Mouse (Mus musculus) stomach, postnatal 0 days (tissue): Measurements from ENCODE around the gene Zbtb16. TPM values are rescaled to one million over a fixed set of nuclear protein-coding genes. Genes with fewer than 3 reads are reported as not detected.

ENCODE experiments used
- ATAC-seq: fragments of 200-750 bp; cut with Nextera tagmentation; 2 replicates; pipeline ENCODE4 v1.8.0; 2017; ENCODE audit not compliant: low FRiP score, low TSS enrichment
- DNase-seq: peaks from one replicate; pipeline ENCODE4 v3.0.0-alpha.2; 2016; ENCODE audit warnings: low spot score
- H3K27ac ChIP-seq: fragments of 300-500 bp; sonication (generic); replicated peaks from 2 replicates; pipeline ENCODE4 v1.5.1; 2014; ENCODE audit warnings: mild to moderate bottlenecking, control low read depth
- H3K27me3 ChIP-seq: fragments of 300-500 bp; sonication (generic); 2 replicates; pipeline ENCODE4 v1.6.1; 2014; ENCODE audit warnings: low read length; ENCODE audit not compliant: control insufficient read depth, insufficient read depth
- H3K36me3 ChIP-seq: fragments of 300-500 bp; sonication (generic); 2 replicates; pipeline ENCODE4 v1.6.1; 2014; ENCODE audit warnings: low read length, mixed read lengths; ENCODE audit not compliant: control insufficient read depth, insufficient read depth
- H3K4me1 ChIP-seq: fragments of 300-500 bp; sonication (generic); replicated peaks from 2 replicates; pipeline ENCODE4 v1.6.1; 2014; ENCODE audit warnings: antibody characterized with exemption; ENCODE audit not compliant: control insufficient read depth, insufficient read depth
- H3K4me2 ChIP-seq: fragments of 300-500 bp; sonication (generic); replicated peaks from 2 replicates; pipeline ENCODE4 v1.6.1; 2014; ENCODE audit warnings: low read depth, mild to moderate bottlenecking, control low read depth, moderate library complexity
- H3K4me3 ChIP-seq: fragments of 300-500 bp; sonication (generic); 2 replicates; pipeline ENCODE4 v1.5.1; 2014; ENCODE audit warnings: low read depth, low read length, control low read depth
- H3K9ac ChIP-seq: fragments of 300-500 bp; sonication (generic); 2 replicates; pipeline ENCODE4 v1.6.1; 2014; ENCODE audit warnings: mild to moderate bottlenecking, low read length, control low read depth, mixed read lengths
- H3K9me3 ChIP-seq: fragments of 300-500 bp; sonication (generic); 2 replicates; pipeline ENCODE4 v1.6.1; 2016; ENCODE audit warnings: low read length; ENCODE audit not compliant: control insufficient read depth
- CTCF ChIP-seq: IDR thresholded peaks from 2 replicates; pipeline ENCODE4 v1.5.1; 2016; ENCODE audit warnings: antibody characterized with exemption, low read depth, mild to moderate bottlenecking, moderate library complexity
- EP300 ChIP-seq: optimal IDR thresholded peaks from 2 replicates; pipeline ENCODE3; 2016; ENCODE audit warnings: antibody characterized with exemption
- WGBS: fragments of 180-500 bp; shearing (Covaris S2); extraction: QIAGEN DNeasy Blood & Tissue Kit; methylation state at CpG from one replicate; pipeline ENCODE4 v1.1.7; 2014; 5-methylcytosine and 5-hydroxymethylcytosine counted together
- polyA plus RNA-seq: library from polyadenylated mRNA; unstranded; fragments of >200 nt; fragmentation: Nextera tagmentation; extraction: Ambion mirVana; gene quantifications from 2 replicates; pipeline ENCODE4 v1.2.1, GENCODE M21; 2015

Gene Zbtb16
- polyA plus RNA-seq, 1 experiment from 2014 or later, result 1.7 TPM

GRCm38 (mm10) chr9:48759098-48759497, 76.9 kb downstream of the Zbtb16 start:
- Histone ChIP-seq H3K9ac (no peak overlapping the region), H3K4me3 (no peak overlapping the region), H3K4me2 (no peak overlapping the region), H3K27ac (no peak overlapping the region), H3K9me3 (no peaks in the 10 kb centered on the region), H3K36me3 (no peaks in the 10 kb centered on the region), H3K27me3 (no peaks in the 10 kb centered on the region), H3K4me1 (peaks cover 6% of the 10 kb centered on the region)
- WGBS, result 89% methylated on average over 4 of the region's 4 CpGs
- no peak for DNase-seq
- TF ChIP-seq EP300 (no peak), CTCF (no peak)
- no peak for ATAC-seq

DNA sequence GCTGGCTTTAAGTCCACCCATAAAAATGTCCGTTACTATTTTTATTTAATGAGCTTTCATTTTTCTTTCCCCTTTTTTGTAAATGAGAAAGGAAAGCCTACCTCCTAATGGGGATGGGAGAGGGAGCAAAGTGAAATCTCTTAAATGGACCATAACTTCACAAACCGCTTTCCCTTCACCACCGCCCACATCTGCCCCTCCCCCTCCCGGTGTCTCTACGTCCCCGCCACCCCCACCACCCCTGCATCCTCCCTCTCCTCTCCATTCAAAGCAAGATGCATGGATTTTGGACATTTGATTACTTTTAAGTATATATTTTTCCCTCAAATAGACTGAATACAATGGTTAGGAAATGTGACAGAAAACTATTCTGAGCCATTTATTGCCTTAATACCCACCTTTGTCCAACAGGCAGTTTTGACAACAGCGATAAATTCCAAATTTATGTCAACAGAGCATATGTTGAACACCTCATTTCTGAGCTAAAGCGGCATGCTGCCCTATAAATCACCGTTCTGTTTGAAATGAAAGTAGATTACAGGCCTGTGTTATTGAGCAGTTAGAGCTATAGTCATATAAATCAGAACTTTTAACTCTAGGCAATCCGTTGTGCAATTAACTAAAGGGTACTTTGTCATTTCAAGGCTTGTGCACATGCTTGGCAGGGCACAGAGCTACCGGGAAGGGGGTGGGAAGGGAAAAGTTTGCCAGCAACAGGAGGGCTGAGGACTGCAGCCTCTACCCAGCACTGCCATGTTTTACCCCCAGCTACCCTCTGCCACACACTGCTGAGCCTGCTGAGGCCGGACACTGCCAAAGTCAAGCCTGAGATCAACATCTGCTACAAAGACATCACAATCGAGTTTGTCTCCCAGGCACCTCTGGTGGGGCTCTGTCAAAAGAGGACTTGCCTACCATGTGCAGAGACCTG, 78.1 kb downstream of the Zbtb16 start:
- Histone ChIP-seq H3K27me3 (no peaks in the 10 kb centered on the region), H3K4me2 (no peak overlapping the region), H3K9ac (no peak overlapping the region), H3K9me3 (no peaks in the 10 kb centered on the region), H3K27ac (no peak overlapping the region), H3K4me1 (peaks cover 6% of the 10 kb centered on the region), H3K4me3 (no peak overlapping the region), H3K36me3 (no peaks in the 10 kb centered on the region)
- 31% methylated on average over 13 of the region's 13 CpGs for WGBS
- no peak for DNase-seq
- TF ChIP-seq EP300, result no peak
- TF ChIP-seq CTCF, result no peak
- no peak; the same call in 1 of the 2 replicates for ATAC-seq

DNA sequence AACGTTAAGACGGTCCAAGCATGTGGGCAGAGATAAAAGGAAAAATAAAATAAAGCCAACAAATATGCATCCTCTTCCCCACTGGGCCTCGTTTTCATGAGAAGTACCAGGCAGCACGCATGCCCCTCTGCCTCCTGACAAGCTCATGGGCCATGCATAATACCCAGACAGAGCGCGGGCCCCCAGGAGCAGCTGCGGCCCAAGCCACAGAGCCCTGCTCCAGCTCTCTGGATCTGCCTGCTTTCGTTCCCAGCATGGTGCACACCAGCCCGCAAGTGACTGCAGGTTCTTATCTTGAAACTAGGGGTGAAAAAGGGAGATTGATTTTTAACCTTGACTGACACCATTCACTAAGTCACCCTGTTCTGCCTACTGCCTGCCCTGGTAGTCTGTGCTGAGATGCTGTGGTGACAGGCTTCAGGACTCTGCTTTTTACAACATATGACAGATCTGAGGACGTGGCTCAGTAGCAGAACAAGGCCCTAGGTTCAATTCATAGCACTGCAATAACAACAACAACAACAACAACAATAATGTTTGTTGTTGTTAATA, 79.7 kb downstream of the Zbtb16 start:
- 66% methylated on average over 10 of the region's 10 CpGs for WGBS
- no peaks in the 10 kb centered on the region for H3K27me3 ChIP-seq
- H3K9me3 ChIP-seq, result no peaks in the 10 kb centered on the region
- ATAC-seq (no peak), DNase-seq (no peak)
- no peak overlapping the region for H3K27ac ChIP-seq
- H3K4me1 ChIP-seq, result peaks cover 6% of the 10 kb centered on the region
- no peaks in the 10 kb centered on the region for H3K36me3 ChIP-seq
- no peak overlapping the region for H3K9ac ChIP-seq
- TF ChIP-seq CTCF (no peak), EP300 (no peak)
- H3K4me3 ChIP-seq, result no peak overlapping the region
- H3K4me2 ChIP-seq, result no peak overlapping the region

DNA sequence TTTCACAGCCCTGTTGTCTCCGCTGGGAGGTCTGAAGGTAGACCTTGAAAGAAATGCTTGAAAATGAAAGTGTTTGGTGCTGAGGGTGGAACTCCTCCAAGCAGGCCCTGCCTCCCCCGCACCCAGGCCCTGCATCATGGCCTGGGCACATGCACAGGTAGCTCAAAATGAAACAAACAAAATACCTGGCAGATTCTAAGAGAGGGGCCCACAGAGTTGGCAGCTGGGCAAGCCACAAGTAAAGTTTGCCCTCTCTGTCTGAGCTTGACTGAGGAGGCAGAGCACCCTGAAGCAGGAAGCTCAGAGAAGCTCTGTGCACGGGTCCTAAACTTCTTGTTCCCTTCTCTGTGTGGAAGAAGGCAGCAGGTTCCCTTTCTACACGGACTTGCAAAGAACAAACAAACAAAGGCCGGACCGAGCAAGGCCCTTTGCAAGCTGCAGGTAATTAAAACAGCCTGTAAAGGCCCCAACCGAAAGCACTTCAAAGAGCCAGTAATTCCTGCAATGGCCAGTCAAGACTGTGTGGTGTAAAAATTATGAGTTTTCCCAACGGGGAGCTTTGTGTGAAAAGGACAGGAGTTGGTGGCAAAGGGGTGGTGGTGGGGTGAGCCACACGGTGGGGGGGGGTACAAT, 80.5 kb downstream of the Zbtb16 start:
- Histone ChIP-seq H3K4me3 (no peak overlapping the region), H3K27ac (no peak overlapping the region), H3K27me3 (no peaks in the 10 kb centered on the region), H3K9ac (no peak overlapping the region), H3K4me2 (no peak overlapping the region), H3K36me3 (no peaks in the 10 kb centered on the region), H3K4me1 (peaks cover 4% of the 10 kb centered on the region), H3K9me3 (no peaks in the 10 kb centered on the region)
- WGBS, result 55% methylated on average over 9 of the region's 9 CpGs
- no peak for DNase-seq
- no peak; the same call in 1 of the 2 replicates for ATAC-seq
- TF ChIP-seq EP300 (no peak), CTCF (no peak)

DNA sequence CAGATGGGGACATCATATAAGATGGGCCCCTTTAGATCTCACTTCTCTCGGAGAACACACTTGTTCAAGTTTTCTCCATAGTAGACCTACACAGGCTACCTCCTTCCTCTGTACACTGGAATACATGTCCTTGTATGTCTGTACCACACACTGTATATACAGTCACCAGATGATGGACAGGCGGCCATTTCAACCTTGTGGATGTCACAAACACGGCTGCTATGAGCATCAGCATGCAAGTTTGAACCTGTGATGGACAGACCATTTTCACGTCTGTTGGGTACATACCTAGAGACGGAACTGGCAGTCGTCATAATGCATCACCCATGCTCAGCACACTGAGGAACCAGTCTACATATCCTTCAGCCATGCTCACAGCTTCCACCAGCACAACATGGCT, 81.6 kb downstream of the Zbtb16 start:
- TF ChIP-seq EP300 (no peak), CTCF (no peak)
- 93% methylated on average over 6 of the region's 6 CpGs for WGBS
- Histone ChIP-seq H3K9ac (no peak overlapping the region), H3K27ac (no peak overlapping the region), H3K9me3 (no peaks in the 10 kb centered on the region), H3K27me3 (no peaks in the 10 kb centered on the region), H3K4me1 (no peaks in the 10 kb centered on the region), H3K4me2 (no peak overlapping the region), H3K4me3 (no peak overlapping the region), H3K36me3 (no peaks in the 10 kb centered on the region)
- DNase-seq (no peak), ATAC-seq (no peak)
